28 mouse cellular contexts compared by ENCODE assay signal in genomic region chr1:35972190-35972584, GRCm38 (mm10).
DNase-seq lines count a peak whose midpoint lies in the region; ATAC-seq and TF ChIP-seq lines count a peak whose summit lies in the region.
"Had no signal": no experiment of that assay in that cellular context is flagged by ENCODE, and none has a peak within 500 bp of the region (broad histone marks: within the 10 kb centered on the region; RNA-seq: fewer than 3 reads in every experiment).

No protein-coding gene starts in this region.

- TF ChIP-seq EP300 in MEL (IDR thresholded peaks at IDR 0.05; ENCODE audit: low read depth in 1 of 2, low read length in 2 of 2): 0 out of 4 replicates have a peak, but pooled peaks of 1 of the 2 experiments have one; percentile 28

- no peak for TF ChIP-seq CTCF in MEL (IDR thresholded peaks at IDR 0.05 in 2 of 3, conservative IDR thresholded peaks at IDR 0.05 in 1 of 3; ENCODE audit: control insufficient read depth in 1 of 3, insufficient read depth in 1 of 3, low read depth in 2 of 3, low read length in 3 of 3, poor library complexity in 1 of 3, severe bottlenecking in 1 of 3)

- H3K4me1 ChIP-seq in forebrain, embryonic 10.5 days: peaks cover 26% of the 10 kb centered on the region; the same call in 1 of the 2 replicates
- no peaks in the 10 kb centered on the region for H3K4me1 ChIP-seq in forebrain, embryonic 12.5 days
- H3K4me1 ChIP-seq in MEL (ENCODE audit: control insufficient read depth in 1 of 2, insufficient read depth in 2 of 2, low read length in 2 of 2): peaks cover 0 to 9% of the 10 kb centered on the region in 2 experiments; a peak in 2 of 4 replicates
- peaks cover 39% of the 10 kb centered on the region for H3K4me1 ChIP-seq in limb, embryonic 10.5 days
- H3K4me1 ChIP-seq: forebrain, embryonic 13.5 days; hindbrain, embryonic 13.5 days; neural tube, embryonic 12.5 days; stomach, embryonic 15.5 days had no signal

- no peak for TF ChIP-seq POLR2A in MEL (IDR thresholded peaks at IDR 0.05; ENCODE audit: control insufficient read depth in 1 of 2, insufficient read depth in 1 of 2, low read depth in 1 of 2, low read length in 2 of 2, poor library complexity in 1 of 2)

- H3K79me2 ChIP-seq in MEL (ENCODE audit: control insufficient read depth, insufficient read depth, low read length, poor library complexity): no peaks in the 10 kb centered on the region

- no peak for TF ChIP-seq RAD21 in MEL (IDR thresholded peaks at IDR 0.05; ENCODE audit: low read depth, low read length)

- no peak for DNase-seq in forebrain, embryonic 10.5 days (ENCODE audit: extremely low spot score, low spot score)
- peak; percentile 12 to 25 for DNase-seq in kidney, postnatal 4 days
- DNase-seq in kidney, adult 11 months: no peak
- peak; percentile 27 for DNase-seq in MEL (ENCODE audit: low read depth, low spot score)
- DNase-seq in limb, embryonic 10.5 days (ENCODE audit: low spot score): no peak
- no peak for DNase-seq in embryo, embryonic 10.5 days (ENCODE audit: low spot score)
- DNase-seq in c-Kit-positive CD71-positive TER-119-positive erythroid progenitor cells, embryonic 14.5 days (ENCODE audit: low spot score): no peak
- DNase-seq: adrenal gland, postnatal 10 days; cerebellum, adult 11-12 months; cerebellum, adult 9-11 months; gastrocnemius, postnatal 10 days; heart, postnatal 36 days; lung, embryonic 14.5 days had no signal

- H3K4me2 ChIP-seq in forebrain, embryonic 12.5 days: no peak overlapping the region
- H3K4me2 ChIP-seq: forebrain, embryonic 13.5 days; heart, embryonic 11.5 days; hindbrain, embryonic 13.5 days; kidney, embryonic 15.5 days; limb, embryonic 15.5 days; lung, embryonic 14.5 days; neural tube, embryonic 12.5 days; stomach, embryonic 15.5 days had no signal

- 0 out of 2 replicates have a peak overlapping the region, but pooled peaks have one; percentile 20 for H3K27ac ChIP-seq in forebrain, embryonic 10.5 days
- H3K27ac ChIP-seq in forebrain, embryonic 12.5 days: no peak overlapping the region
- H3K27ac ChIP-seq in MEL (ENCODE audit: control insufficient read depth, low read depth, low read length): no peak overlapping the region
- H3K27ac ChIP-seq in limb, embryonic 10.5 days: peak overlapping the region; percentile 50; the same call in 1 of the 2 replicates
- H3K27ac ChIP-seq: forebrain, embryonic 13.5 days; hindbrain, embryonic 13.5 days; kidney, embryonic 15.5 days; limb, embryonic 15.5 days; liver, embryonic 14.5 days; neural tube, embryonic 12.5 days; stomach, embryonic 15.5 days had no signal

- no peak for ATAC-seq in forebrain, embryonic 12.5 days (ENCODE audit: low FRiP score)
- ATAC-seq: forebrain, embryonic 13.5 days; intestine, embryonic 16.5 days; midbrain, embryonic 16.5 days; Patski had no signal

- H3K9ac ChIP-seq in forebrain, embryonic 12.5 days: no peak overlapping the region
- H3K9ac ChIP-seq in MEL (ENCODE audit: control insufficient read depth, low read depth, low read length, poor library complexity, severe bottlenecking): no peak overlapping the region
- H3K9ac ChIP-seq: forebrain, embryonic 13.5 days; hindbrain, embryonic 13.5 days; kidney, embryonic 15.5 days; limb, embryonic 15.5 days; liver, embryonic 14.5 days; lung, embryonic 14.5 days; neural tube, embryonic 12.5 days; stomach, embryonic 15.5 days had no signal

- H3K27me3 ChIP-seq in forebrain, embryonic 10.5 days (ENCODE audit: poor library complexity, severe bottlenecking): no peaks in the 10 kb centered on the region
- no peaks in the 10 kb centered on the region for H3K27me3 ChIP-seq in forebrain, embryonic 12.5 days
- H3K27me3 ChIP-seq in MEL (ENCODE audit: control insufficient read depth in 1 of 2, insufficient read depth in 2 of 2, low read length in 2 of 2): no peaks in the 10 kb centered on the region
- no peaks in the 10 kb centered on the region for H3K27me3 ChIP-seq in limb, embryonic 10.5 days (ENCODE audit: low read depth, poor library complexity, severe bottlenecking)
- H3K27me3 ChIP-seq: CH12.LX; forebrain, embryonic 13.5 days; hindbrain, embryonic 13.5 days; kidney, embryonic 15.5 days; limb, embryonic 15.5 days; neural tube, embryonic 12.5 days; Patski; stomach, embryonic 15.5 days had no signal

- no peaks in the 10 kb centered on the region for H3K9me3 ChIP-seq in forebrain, embryonic 10.5 days
- no peaks in the 10 kb centered on the region for H3K9me3 ChIP-seq in forebrain, embryonic 12.5 days
- no peaks in the 10 kb centered on the region for H3K9me3 ChIP-seq in MEL (replicated peaks; ENCODE audit: insufficient read depth, low read length)
- no peaks in the 10 kb centered on the region for H3K9me3 ChIP-seq in limb, embryonic 10.5 days (replicated peaks)
- H3K9me3 ChIP-seq: forebrain, embryonic 13.5 days; hindbrain, embryonic 13.5 days; kidney, embryonic 15.5 days; neural tube, embryonic 12.5 days; stomach, embryonic 15.5 days had no signal

- no peaks in the 10 kb centered on the region for H3K36me3 ChIP-seq in forebrain, embryonic 10.5 days (replicated peaks)
- no peaks in the 10 kb centered on the region for H3K36me3 ChIP-seq in forebrain, embryonic 12.5 days (replicated peaks)
- peaks cover 0 to 8% of the 10 kb centered on the region in 2 experiments; a peak in 2 of 4 replicates for H3K36me3 ChIP-seq in MEL (ENCODE audit: control insufficient read depth in 1 of 2, insufficient read depth in 2 of 2, low read length in 2 of 2)
- no peaks in the 10 kb centered on the region for H3K36me3 ChIP-seq in limb, embryonic 10.5 days
- H3K36me3 ChIP-seq: hindbrain, embryonic 13.5 days; kidney, embryonic 15.5 days; limb, embryonic 15.5 days; neural tube, embryonic 12.5 days; stomach, embryonic 15.5 days had no signal

- 48% methylated on average over 5 of the region's 5 CpGs for WGBS in forebrain, embryonic 10.5 days
- 53% methylated on average over 5 of the region's 5 CpGs for WGBS in forebrain, embryonic 12.5 days
- WGBS in limb, embryonic 10.5 days: 34% methylated on average over 5 of the region's 5 CpGs

- no peak overlapping the region for H3K4me3 ChIP-seq in forebrain, embryonic 10.5 days
- H3K4me3 ChIP-seq in forebrain, embryonic 12.5 days (replicated peaks): no peak overlapping the region
- H3K4me3 ChIP-seq in MEL (ENCODE audit: control insufficient read depth in 1 of 2, insufficient read depth in 1 of 2, low read depth in 2 of 2, low read length in 2 of 2): no peak overlapping the region
- H3K4me3 ChIP-seq in limb, embryonic 10.5 days: no peak overlapping the region
- H3K4me3 ChIP-seq: erythroblast, embryonic 14.5 days; forebrain, embryonic 13.5 days; hindbrain, embryonic 13.5 days; kidney, embryonic 15.5 days; limb, embryonic 15.5 days; myocyte; neural tube, embryonic 12.5 days; stomach, embryonic 15.5 days had no signal

TF ChIP-seq in MEL, 35 proteins besides CTCF, POLR2A, EP300 and RAD21:
- 0 out of 2 replicates have a peak, but pooled peaks have one; percentile 13 for TF ChIP-seq ELF1 (IDR thresholded peaks at IDR 0.05; ENCODE audit: low read depth, low read length)
- TF ChIP-seq ZMIZ1 (IDR thresholded peaks at IDR 0.05; ENCODE audit: low read depth, low read length): no peak

Comparison
In these comparisons a context has a peak if more than half of its experiments do, and no peak if none do; other contexts are left out.
1. DNase-seq: peak in kidney, postnatal 4 days (2 of 2) and MEL (single experiment); none in forebrain, embryonic 10.5 days (single experiment), kidney, adult 11 months (single experiment), limb, embryonic 10.5 days (single experiment), embryo, embryonic 10.5 days (single experiment) and c-Kit-positive CD71-positive TER-119-positive erythroid progenitor cells, embryonic 14.5 days (single experiment).
2. H3K27ac ChIP-seq: peak in forebrain, embryonic 10.5 days (single experiment) and limb, embryonic 10.5 days (single experiment); none in forebrain, embryonic 12.5 days (single experiment) and MEL (single experiment).